11 mouse cellular contexts compared by ENCODE assay signal in the genomic region with DNA sequence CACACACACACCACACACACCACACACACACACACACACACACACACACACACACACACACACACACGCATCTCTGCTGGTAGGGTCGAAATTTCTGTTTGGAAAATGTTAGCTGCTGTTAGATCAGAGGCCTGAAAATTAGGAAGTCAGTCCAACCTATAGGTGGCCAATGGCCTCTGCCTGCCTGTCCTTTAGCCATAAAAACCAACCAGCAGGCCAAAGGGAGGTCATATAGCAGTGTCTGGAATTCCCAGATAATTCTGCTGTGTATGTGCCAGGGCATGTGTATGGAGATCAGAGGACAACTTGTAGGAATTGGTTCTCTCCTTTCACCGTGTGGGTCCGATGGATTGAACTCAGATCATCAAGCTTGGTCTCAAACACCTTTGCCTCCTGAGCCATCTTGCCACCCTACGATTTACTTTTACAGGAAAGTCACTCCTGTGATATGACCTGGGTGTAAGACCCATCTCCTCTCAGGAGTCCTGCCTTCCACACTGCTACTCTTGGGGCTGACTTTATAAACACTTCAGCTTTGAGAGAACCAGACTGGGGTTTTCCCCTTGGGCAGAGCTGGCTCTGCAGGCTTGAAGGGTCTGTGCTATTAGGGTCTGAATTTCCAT. TPM values are rescaled to one million over a fixed set of nuclear protein-coding genes. Genes with fewer than 3 reads are reported as not detected.
A peak's percentile ranks its signal among the peaks of the same experiment; 100 is the strongest.
DNase-seq lines count a peak whose midpoint lies in the region; ATAC-seq and TF ChIP-seq lines count a peak whose summit lies in the region.
"Had no signal": no experiment of that assay in that cellular context is flagged by ENCODE, and none has a peak within 500 bp of the region (broad histone marks: within the 10 kb centered on the region; RNA-seq: fewer than 3 reads in every experiment).

No protein-coding gene starts in this region.

- peaks cover 22% of the 10 kb centered on the region for H3K4me1 ChIP-seq in cerebellum, adult 2 months (ENCODE audit: control insufficient read depth, insufficient read depth, low read length)
- H3K4me1 ChIP-seq in kidney, embryonic 16.5 days (ENCODE audit: insufficient read depth, low read length): peaks cover 34% of the 10 kb centered on the region
- peaks cover 63% of the 10 kb centered on the region for H3K4me1 ChIP-seq in bone marrow macrophage, adult 2 months (ENCODE audit: control insufficient read depth, insufficient read depth, low read length)
- peaks cover 26% of the 10 kb centered on the region for H3K4me1 ChIP-seq in intestine, embryonic 15.5 days (replicated peaks)

- no peaks in the 10 kb centered on the region for H3K9me3 ChIP-seq in kidney, embryonic 16.5 days (ENCODE audit: low read length)
- no peaks in the 10 kb centered on the region for H3K9me3 ChIP-seq in intestine, embryonic 15.5 days
- H3K9me3 ChIP-seq: midbrain, embryonic 12.5 days had no signal

- 93% methylated on average over 5 of the region's 5 CpGs for WGBS in cerebellum, adult 2 months
- 77% methylated on average over 5 of the region's 5 CpGs for WGBS in kidney, embryonic 16.5 days
- WGBS in intestine, embryonic 15.5 days: 65% methylated on average over 5 of the region's 5 CpGs

- H3K4me2 ChIP-seq in kidney, embryonic 16.5 days (replicated peaks; ENCODE audit: low read depth, low read length): no peak overlapping the region
- no peak overlapping the region for H3K4me2 ChIP-seq in intestine, embryonic 15.5 days (replicated peaks)
- H3K4me2 ChIP-seq: midbrain, embryonic 12.5 days had no signal

- peak in 1 of 2 experiments; percentile 17 for DNase-seq in cerebellum, adult 2 months
- DNase-seq in cerebellum, adult 9-10 months: no peak
- DNase-seq in kidney, adult 18-20 months: no peak
- no peak for DNase-seq in layer of hippocampus, adult 8-10 months (ENCODE audit: low spot score in 2 of 2)
- DNase-seq in embryo, embryonic 9.5 days (ENCODE audit: extremely low spot score): no peak

- no peak for ATAC-seq in kidney, embryonic 16.5 days (ENCODE audit: low FRiP score, low TSS enrichment)
- ATAC-seq in intestine, embryonic 15.5 days: no peak
- ATAC-seq: Patski had no signal

- TF ChIP-seq POLR2A in cerebellum, adult 2 months (IDR thresholded peaks at IDR 0.05; ENCODE audit: borderline replicate concordance, insufficient read depth, low read length): no peak
- no peak for TF ChIP-seq POLR2A in bone marrow macrophage, adult 2 months (IDR thresholded peaks at IDR 0.05; ENCODE audit: borderline replicate concordance, low read depth, low read length)

- H3K9ac ChIP-seq in kidney, embryonic 16.5 days (replicated peaks; ENCODE audit: low read length): no peak overlapping the region
- no peak overlapping the region for H3K9ac ChIP-seq in intestine, embryonic 15.5 days
- H3K9ac ChIP-seq: midbrain, embryonic 12.5 days had no signal

- no peaks in the 10 kb centered on the region for H3K27me3 ChIP-seq in cerebellum, adult 2 months (ENCODE audit: control insufficient read depth, insufficient read depth, low read length)
- no peaks in the 10 kb centered on the region for H3K27me3 ChIP-seq in kidney, embryonic 16.5 days (ENCODE audit: insufficient read depth, low read length)
- no peaks in the 10 kb centered on the region for H3K27me3 ChIP-seq in intestine, embryonic 15.5 days (replicated peaks)
- H3K27me3 ChIP-seq: midbrain, embryonic 12.5 days; Patski had no signal

- peak overlapping the region; percentile 78; the same call in 1 of the 2 replicates for H3K27ac ChIP-seq in cerebellum, adult 2 months (ENCODE audit: insufficient read depth, low read length)
- peak overlapping the region; percentile 93 for H3K27ac ChIP-seq in kidney, embryonic 16.5 days (ENCODE audit: low read length)
- H3K27ac ChIP-seq in bone marrow macrophage, adult 2 months (ENCODE audit: insufficient read depth, low read depth, low read length): peak overlapping the region; percentile 73
- peak overlapping the region; percentile 91 for H3K27ac ChIP-seq in intestine, embryonic 15.5 days

- H3K36me3 ChIP-seq in kidney, embryonic 16.5 days (ENCODE audit: insufficient read depth, low read length): no peaks in the 10 kb centered on the region
- H3K36me3 ChIP-seq in intestine, embryonic 15.5 days: no peaks in the 10 kb centered on the region
- H3K36me3 ChIP-seq: midbrain, embryonic 12.5 days had no signal

- H3K4me3 ChIP-seq in cerebellum, adult 2 months (replicated peaks; ENCODE audit: insufficient read depth, low read depth, low read length): no peak overlapping the region
- no peak overlapping the region for H3K4me3 ChIP-seq in kidney, embryonic 16.5 days (ENCODE audit: low read length)
- no peak overlapping the region for H3K4me3 ChIP-seq in bone marrow macrophage, adult 2 months (ENCODE audit: insufficient read depth, low read length)
- H3K4me3 ChIP-seq in intestine, embryonic 15.5 days (replicated peaks): no peak overlapping the region
- H3K4me3 ChIP-seq: midbrain, embryonic 12.5 days had no signal

- TF ChIP-seq CTCF in cerebellum, adult 2 months (IDR thresholded peaks at IDR 0.05; ENCODE audit: borderline replicate concordance, insufficient read depth, low read depth, low read length): no peak
- no peak for TF ChIP-seq CTCF in bone marrow macrophage, adult 2 months (IDR thresholded peaks at IDR 0.05; ENCODE audit: low read depth, low read length)

RNA-seq across cellular contexts. Expression of a gene that starts 1.8 kb away (rescaled TPM):
- 4.2 and 5.9 TPM in 2 replicates for polyA plus RNA-seq in cerebellum, adult 2 months (2012; rRNA removed)
- polyA plus RNA-seq in kidney, embryonic 16.5 days (2015; fragmentation: Nextera tagmentation; extraction: Ambion mirVana): 141 and 156 TPM in 2 replicates
- polyA plus RNA-seq in bone marrow macrophage, adult 2 months (2012; ENCODE audit: insufficient read depth, insufficient read length, missing spikeins): 320 and 327 TPM in 2 replicates
- 130 and 145 TPM in 2 replicates for polyA plus RNA-seq in intestine, embryonic 15.5 days (2015; fragmentation: Nextera tagmentation; extraction: Ambion mirVana)
- total RNA-seq in layer of hippocampus, adult 8-10 months (2022): 10 to 100 TPM in 2 of 4 experiments, 1 to 10 TPM in 2; 2.2 to 18.3 (median 8.4) TPM

RNA-seq across cellular contexts. Expression of a gene that starts 17.2 kb away (rescaled TPM):
- polyA plus RNA-seq in cerebellum, adult 2 months (2012; rRNA removed): 0.52 TPM in 1 of 2 replicates, not detected in the other
- 11.9 and 12.0 TPM in 2 replicates for polyA plus RNA-seq in kidney, embryonic 16.5 days (2015; fragmentation: Nextera tagmentation; extraction: Ambion mirVana)
- polyA plus RNA-seq in bone marrow macrophage, adult 2 months (2012; ENCODE audit: insufficient read depth, insufficient read length, missing spikeins): 10.2 and 13.8 TPM in 2 replicates
- polyA plus RNA-seq in intestine, embryonic 15.5 days (2015; fragmentation: Nextera tagmentation; extraction: Ambion mirVana): 4.8 and 4.9 TPM in 2 replicates
- total RNA-seq in layer of hippocampus, adult 8-10 months (2022): 1 to 10 TPM; 1.2 to 4.9 (median 2.7) TPM
- total RNA-seq: layer of hippocampus, postnatal 10 days had no signal

RNA-seq across cellular contexts. Expression of a gene that starts 24.1 kb away (rescaled TPM):
- polyA plus RNA-seq in cerebellum, adult 2 months (2012; rRNA removed): not detected in 2 replicates
- polyA plus RNA-seq in kidney, embryonic 16.5 days (2015; fragmentation: Nextera tagmentation; extraction: Ambion mirVana): 2.3 and 4.0 TPM in 2 replicates
- polyA plus RNA-seq in bone marrow macrophage, adult 2 months (2012; ENCODE audit: insufficient read depth, insufficient read length, missing spikeins): 5.6 TPM in 2 replicates
- polyA plus RNA-seq in intestine, embryonic 15.5 days (2015; fragmentation: Nextera tagmentation; extraction: Ambion mirVana): 5.4 and 5.6 TPM in 2 replicates
- 1 to 10 TPM in 2 of 4 experiments, under 1 TPM in 1, not detected in 1; 0.29 to 2.3 (median 1.9) TPM for total RNA-seq in layer of hippocampus, adult 8-10 months (2022)
- total RNA-seq: layer of hippocampus, postnatal 10 days had no signal

RNA-seq across cellular contexts. Expression of a gene that starts 39.8 kb away (rescaled TPM):
- 0.39 and 0.65 TPM in 2 replicates for polyA plus RNA-seq in cerebellum, adult 2 months (2012; rRNA removed)
- 14.2 and 17.2 TPM in 2 replicates for polyA plus RNA-seq in kidney, embryonic 16.5 days (2015; fragmentation: Nextera tagmentation; extraction: Ambion mirVana)
- polyA plus RNA-seq in bone marrow macrophage, adult 2 months (2012; ENCODE audit: insufficient read depth, insufficient read length, missing spikeins): 5.1 and 6.0 TPM in 2 replicates
- 1.4 and 4.3 TPM in 2 replicates for polyA plus RNA-seq in intestine, embryonic 15.5 days (2015; fragmentation: Nextera tagmentation; extraction: Ambion mirVana)
- 1 to 10 TPM in 2 of 4 experiments, not detected in 2; 1.2 to 3.8 TPM for total RNA-seq in layer of hippocampus, adult 8-10 months (2022)

Comparison
In these comparisons a context has a peak if more than half of its experiments do, and no peak if none do; other contexts are left out.
1. RNA of a gene that starts 1.8 kb away (polyA plus RNA-seq): 320 to 327 TPM in bone marrow macrophage, adult 2 months, 141 to 156 TPM in kidney, embryonic 16.5 days and 130 to 145 TPM in intestine, embryonic 15.5 days; 4.2 to 5.9 TPM in cerebellum, adult 2 months; every median in the first group is over 10 times any median in the second.
2. Peak in every context shown above with its lines, with median percentiles within 50 percentile points of each other: H3K27ac ChIP-seq.